Mouse (Mus musculus) olfactory bulb, adult 2 months (tissue): ENCODE measurements around the gene Cabin1. TPM values are rescaled to one million over a fixed set of nuclear protein-coding genes. Genes with fewer than 3 reads are reported as not detected.

ENCODE experiments used
- H3K27ac ChIP-seq: fragments of 200-500 bp; 2 replicates; pipeline ENCODE4 v1.5.1; 2012; ENCODE audit warnings: low read depth, low read length; ENCODE audit not compliant: insufficient read depth
- H3K4me1 ChIP-seq: fragments of 200-500 bp; 2 replicates; pipeline ENCODE4 v1.6.1; 2012; ENCODE audit warnings: low read length; ENCODE audit not compliant: control insufficient read depth, insufficient read depth
- H3K4me3 ChIP-seq: fragments of 200-500 bp; 2 replicates; pipeline ENCODE4 v1.5.1; 2012; ENCODE audit warnings: mild to moderate bottlenecking, low read depth, low read length, moderate library complexity; ENCODE audit not compliant: insufficient read depth
- CTCF ChIP-seq: fragments of 200-500 bp; IDR thresholded peaks from 2 replicates; pipeline ENCODE4 v1.5.1; 2012; ENCODE audit warnings: low read depth, mild to moderate bottlenecking, low read length, moderate library complexity; ENCODE audit not compliant: insufficient read depth
- POLR2A ChIP-seq: fragments of 200-500 bp; IDR thresholded peaks from 2 replicates; pipeline ENCODE4 v1.6.1; 2012; ENCODE audit warnings: mild to moderate bottlenecking, low read depth, low read length, moderate library complexity; ENCODE audit not compliant: insufficient read depth
- WGBS: fragments of 180-500 bp; shearing (Covaris S2); methylation state at CpG from one replicate; pipeline ENCODE4 v1.1.7; 2018; 5-methylcytosine and 5-hydroxymethylcytosine counted together
- polyA plus RNA-seq: library from polyadenylated mRNA; stranded (reverse); fragments of >200 nt; gene quantifications from 2 replicates; pipeline ENCODE4 v1.2.4, GENCODE M21; 2012; ENCODE audit warnings: low replicate concordance; ENCODE audit not compliant: missing spikeins, insufficient read depth, insufficient read length

Gene Cabin1
- polyA plus RNA-seq, 1 experiment: not detected

DNA sequence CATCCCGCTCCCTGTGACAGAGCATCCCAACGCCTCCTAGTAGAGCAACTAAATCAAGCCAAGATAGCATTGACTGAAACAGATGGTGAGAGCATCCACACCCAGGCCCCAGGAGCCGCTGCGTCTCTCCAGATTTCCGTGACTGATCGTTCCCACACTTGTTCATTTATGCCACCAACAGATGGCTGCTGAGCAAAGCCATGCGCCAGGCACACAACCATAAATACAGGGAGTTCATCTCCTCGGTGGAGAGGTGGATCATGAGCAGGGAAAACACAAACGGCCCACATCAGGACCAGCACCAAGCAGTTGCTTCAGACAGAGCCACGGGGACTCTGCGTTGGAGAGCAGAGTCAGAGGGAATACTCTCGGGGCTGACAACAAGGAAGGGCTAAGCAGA, 20.8 kb downstream of the Cabin1 start:
- Histone ChIP-seq H3K4me3 (no peak overlapping the region), H3K27ac (no peak overlapping the region), H3K4me1 (no peaks in the 10 kb centered on the region)
- WGBS: 84% methylated on average over 12 of the region's 12 CpGs
- TF ChIP-seq CTCF (no peak), POLR2A (no peak)

DNA sequence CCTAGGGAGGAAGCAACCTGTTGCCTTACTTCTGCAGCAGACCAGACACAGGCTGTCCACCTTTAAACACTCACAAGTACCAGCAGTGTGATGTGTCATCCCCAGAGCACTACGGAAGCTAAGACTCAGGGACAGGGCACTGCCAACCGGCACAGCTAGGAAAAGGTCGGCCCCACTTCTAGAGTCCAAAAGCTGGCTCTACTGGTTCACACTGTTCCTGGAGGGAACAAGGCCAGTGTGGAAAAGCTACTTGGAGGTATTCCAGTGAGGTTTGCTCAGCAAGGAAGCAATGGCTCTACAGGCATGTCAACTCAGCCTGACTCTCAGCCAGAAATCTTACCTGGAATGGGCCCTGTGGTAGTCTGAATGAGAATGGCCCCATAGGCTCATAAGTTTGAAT, 23.3 kb downstream of the Cabin1 start:
- WGBS: 88% methylated on average over 3 of the region's 3 CpGs
- Histone ChIP-seq H3K27ac (no peak overlapping the region), H3K4me1 (peaks cover 2% of the 10 kb centered on the region; the same call in 1 of the 2 replicates), H3K4me3 (no peak overlapping the region)
- TF ChIP-seq CTCF (no peak), POLR2A (no peak)

DNA sequence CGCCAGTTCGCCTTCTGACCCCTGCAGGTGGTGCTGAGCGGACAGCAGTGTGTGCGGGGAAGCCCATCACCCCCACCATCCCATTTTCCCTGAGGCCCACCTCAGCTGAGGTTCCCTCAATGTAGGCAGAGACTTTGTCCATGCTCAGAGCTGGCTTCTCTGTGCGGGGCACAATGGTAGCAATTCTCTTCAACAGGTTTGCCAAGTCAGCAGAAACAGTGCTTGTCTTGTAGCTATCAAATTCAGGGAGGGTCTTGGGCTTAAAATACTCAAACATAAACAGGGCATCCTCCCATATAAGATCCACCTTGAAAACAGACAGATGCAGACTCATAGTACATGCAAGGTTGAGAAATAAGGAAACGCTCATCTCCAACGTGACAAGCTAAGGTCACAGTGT, 38.7 kb downstream of the Cabin1 start:
- WGBS: 96% methylated on average over 7 of the region's 7 CpGs
- Histone ChIP-seq H3K4me1 (no peaks in the 10 kb centered on the region), H3K27ac (no peak overlapping the region), H3K4me3 (no peak overlapping the region)
- no peak for TF ChIP-seq CTCF
- no peak for TF ChIP-seq POLR2A

DNA sequence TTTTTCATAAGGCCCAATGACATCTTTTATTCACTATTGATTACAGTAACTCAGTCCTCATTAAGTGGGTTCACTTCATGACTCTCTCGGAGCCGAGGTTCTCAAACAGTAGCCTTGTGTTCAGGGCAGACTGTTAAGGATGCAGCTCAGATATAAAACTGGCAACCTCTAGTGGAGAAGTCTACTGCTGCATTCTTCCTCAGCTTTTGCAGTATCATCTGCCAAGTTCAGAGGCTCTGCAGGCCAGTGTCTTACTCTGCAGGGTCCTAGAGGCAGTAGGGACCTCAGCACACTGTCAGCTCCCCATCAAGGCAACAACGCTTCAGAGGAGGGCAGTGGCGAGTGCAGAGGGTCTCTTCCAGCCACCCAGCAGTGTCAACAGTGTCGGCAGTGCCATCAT, 43.9 kb downstream of the Cabin1 start:
- Histone ChIP-seq H3K27ac (no peak overlapping the region; the same call in 1 of the 2 replicates), H3K4me1 (no peaks in the 10 kb centered on the region), H3K4me3 (no peak overlapping the region)
- TF ChIP-seq CTCF: no peak
- TF ChIP-seq POLR2A: no peak
- WGBS: 66% methylated on average over 5 of the region's 5 CpGs

DNA sequence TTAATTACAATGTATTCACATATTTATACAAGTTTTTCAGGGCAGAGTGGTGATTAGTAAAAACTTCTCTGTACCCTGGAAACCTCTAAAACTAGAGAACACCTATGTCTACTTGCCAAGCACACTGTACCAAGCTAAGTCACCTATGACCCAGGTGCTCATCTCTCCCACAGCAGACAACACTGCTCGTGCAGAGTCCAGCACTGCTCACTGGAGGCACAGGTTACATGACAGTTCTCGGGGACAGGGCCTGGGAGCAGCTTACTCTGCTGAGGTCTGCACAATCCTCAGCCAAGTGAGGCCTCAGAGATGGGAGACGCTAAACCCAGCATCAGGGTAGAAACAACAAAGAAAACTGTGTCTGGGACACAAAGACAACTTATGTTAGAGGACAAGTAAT, 49.3 kb downstream of the Cabin1 start:
- Histone ChIP-seq H3K4me1 (no peaks in the 10 kb centered on the region), H3K4me3 (no peak overlapping the region), H3K27ac (no peak overlapping the region)
- no peak for TF ChIP-seq POLR2A
- no peak for TF ChIP-seq CTCF
- 53% methylated on average over 3 of the region's 3 CpGs for WGBS

DNA sequence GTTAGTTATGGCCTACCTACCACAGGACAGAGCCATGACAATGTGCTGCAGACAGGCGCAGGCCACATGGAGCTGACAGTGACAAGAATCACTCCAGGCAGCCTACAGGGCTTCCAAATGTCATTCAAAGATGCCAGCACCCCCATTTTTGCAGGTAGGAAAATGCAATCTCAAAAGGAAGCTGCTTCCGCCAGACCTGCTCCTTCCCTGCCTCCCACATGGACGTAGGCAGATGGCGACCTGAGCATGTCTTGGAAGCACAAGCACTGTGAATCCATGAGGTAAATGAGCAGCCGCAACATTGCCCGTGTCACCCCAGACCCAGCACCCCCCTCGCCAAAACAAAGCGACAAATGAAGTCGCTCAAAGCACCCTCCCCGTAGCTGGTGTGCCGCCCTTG, 51.1 kb downstream of the Cabin1 start:
- H3K4me3 ChIP-seq: no peak overlapping the region
- H3K4me1 ChIP-seq: 0 out of 2 replicates have a peak, but pooled peaks cover 2% of the 10 kb centered on the region
- TF ChIP-seq POLR2A (no peak), CTCF (no peak)
- WGBS: 94% methylated on average over 11 of the region's 11 CpGs
- no peak overlapping the region for H3K27ac ChIP-seq

DNA sequence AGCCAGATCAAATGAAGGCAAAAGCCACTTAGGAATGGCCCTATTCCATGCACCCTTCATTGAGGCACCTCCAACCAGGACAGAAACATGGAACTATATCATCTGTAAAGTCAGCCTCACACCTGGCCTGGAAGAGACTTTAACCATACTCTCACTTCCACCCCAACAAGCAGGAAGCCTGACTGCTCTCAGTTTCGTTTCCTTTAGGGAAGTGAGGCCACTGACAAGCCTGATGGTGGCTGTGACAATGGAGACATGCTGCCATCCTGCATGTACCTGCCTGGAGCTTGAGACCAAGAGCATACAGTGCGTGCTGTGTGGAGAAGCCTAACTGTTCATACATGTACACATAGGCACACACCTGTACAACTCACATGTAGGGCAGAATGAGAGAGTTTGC, 53.9 kb downstream of the Cabin1 start:
- no peak for TF ChIP-seq CTCF
- no peak for TF ChIP-seq POLR2A
- no peak overlapping the region for H3K27ac ChIP-seq
- WGBS: 94% methylated on average over 2 of the region's 2 CpGs
- H3K4me3 ChIP-seq: no peak overlapping the region
- peaks cover 10% of the 10 kb centered on the region for H3K4me1 ChIP-seq

DNA sequence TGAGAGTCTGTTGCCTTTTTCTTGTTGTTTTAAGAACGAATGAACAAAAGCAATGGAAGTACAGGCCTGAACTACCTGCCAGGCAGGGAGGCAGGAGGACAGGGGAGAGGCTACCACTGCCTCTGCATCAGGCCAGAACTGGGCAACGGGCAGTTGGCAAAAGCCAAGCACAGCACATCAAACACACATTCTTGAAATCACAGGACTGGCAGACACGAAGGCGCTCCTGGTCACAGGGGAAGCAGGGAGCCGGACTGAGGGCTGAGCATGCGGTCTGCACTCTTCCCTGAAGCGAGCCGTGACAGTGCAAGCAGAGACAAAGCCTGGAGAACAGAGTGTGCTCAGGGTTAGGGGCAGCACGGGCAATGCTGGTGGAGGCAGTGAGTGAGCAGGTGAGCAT, 54.9 kb downstream of the Cabin1 start:
- no peak overlapping the region for H3K27ac ChIP-seq

DNA sequence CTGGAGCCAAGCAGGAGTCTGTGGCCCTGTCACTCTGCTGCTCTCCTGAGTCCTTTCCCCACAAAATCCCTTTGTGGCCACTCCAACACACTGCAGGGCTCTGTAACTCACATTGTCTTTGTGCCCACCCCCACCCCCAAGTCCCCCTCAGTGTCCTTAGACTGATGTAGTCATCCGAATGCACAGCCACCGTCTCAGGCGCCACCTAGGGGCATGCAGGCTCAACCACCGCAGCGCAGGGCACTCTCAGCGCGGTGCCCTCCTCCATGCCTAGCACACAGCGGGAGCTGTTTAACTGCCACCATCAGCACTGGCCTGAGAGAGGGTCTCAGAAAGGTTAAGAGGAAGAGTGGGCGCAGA, 55.5 kb downstream of the Cabin1 start:
- TF ChIP-seq POLR2A (no peak), CTCF (peak; percentile 75)
- WGBS: 28% methylated on average over 9 of the region's 9 CpGs
- H3K27ac ChIP-seq: no peak overlapping the region
- H3K4me3 ChIP-seq: no peak overlapping the region
- H3K4me1 ChIP-seq: peaks cover 21% of the 10 kb centered on the region

More for the DNA sequence above, 54.9 kb downstream of the Cabin1 start:
- peaks cover 17% of the 10 kb centered on the region for H3K4me1 ChIP-seq
- H3K4me3 ChIP-seq: no peak overlapping the region
- WGBS: 85% methylated on average over 9 of the region's 9 CpGs
- TF ChIP-seq POLR2A (no peak), CTCF (no peak)
